Mouse (Mus musculus): ENCODE results near the gene Actn2. TPM values are rescaled to one million over a fixed set of nuclear protein-coding genes. Genes with fewer than 3 reads are reported as not detected.

The Actn2 gene
- polyA plus RNA-seq, 1 experiment, result 0.07 TPM

GRCm38 (mm10) chr13:12305540-12305939 lies 35.0 kb downstream of the Actn2 start:
- no peak overlapping the region for H3ac ChIP-seq (ENCODE audit: control insufficient read depth, insufficient read length, low read depth)
- no peaks in the 10 kb centered on the region for H3K79me3 ChIP-seq (ENCODE audit: low read depth)
- TF ChIP-seq MYOD1 (IDR thresholded peaks at IDR 0.05; ENCODE audit: control insufficient read depth, insufficient read length, low read depth) (no peak), USF1 (IDR thresholded peaks at IDR 0.05; ENCODE audit: low read depth) (no peak), MYOG (IDR thresholded peaks at IDR 0.05; ENCODE audit: control insufficient read depth, extremely low read depth, insufficient read length) (no peak), MAX (IDR thresholded peaks at IDR 0.05) (no peak), FOSL1 (IDR thresholded peaks at IDR 0.05; ENCODE audit: insufficient read depth, low read length, poor library complexity, severe bottlenecking) (no peak), CEBPB (IDR thresholded peaks at IDR 0.05; ENCODE audit: low read depth) (no peak), CTCF (IDR thresholded peaks at IDR 0.05; ENCODE audit: control insufficient read depth, insufficient read depth, insufficient read length) (no peak)
- H3K27me3 ChIP-seq (ENCODE audit: control insufficient read depth, insufficient read depth, insufficient read length), result no peaks in the 10 kb centered on the region
- no peak overlapping the region for H3K4me3 ChIP-seq (ENCODE audit: insufficient read depth, poor library complexity, severe bottlenecking)
- no peaks in the 10 kb centered on the region for H3K36me3 ChIP-seq (ENCODE audit: control insufficient read depth, insufficient read depth)
- no peaks in the 10 kb centered on the region for H3K79me2 ChIP-seq (ENCODE audit: control insufficient read depth, insufficient read depth)

- H3K36me3 ChIP-seq (ENCODE audit: control insufficient read depth, insufficient read depth), result no peaks in the 10 kb centered on the region
- H3K79me2 ChIP-seq (ENCODE audit: control insufficient read depth, insufficient read depth), result no peaks in the 10 kb centered on the region
- H3K4me3 ChIP-seq (ENCODE audit: insufficient read depth, poor library complexity, severe bottlenecking), result no peak overlapping the region
- no peaks in the 10 kb centered on the region for H3K27me3 ChIP-seq (ENCODE audit: control insufficient read depth, insufficient read depth, insufficient read length)
- TF ChIP-seq USF1 (IDR thresholded peaks at IDR 0.05; ENCODE audit: low read depth) (no peak), MAX (IDR thresholded peaks at IDR 0.05) (no peak), CTCF (IDR thresholded peaks at IDR 0.05; ENCODE audit: control insufficient read depth, insufficient read depth, insufficient read length) (no peak), FOSL1 (IDR thresholded peaks at IDR 0.05; ENCODE audit: insufficient read depth, low read length, poor library complexity, severe bottlenecking) (no peak), CEBPB (IDR thresholded peaks at IDR 0.05; ENCODE audit: low read depth) (no peak), MYOG (IDR thresholded peaks at IDR 0.05; ENCODE audit: control insufficient read depth, extremely low read depth, insufficient read length) (no peak), MYOD1 (IDR thresholded peaks at IDR 0.05; ENCODE audit: control insufficient read depth, insufficient read length, low read depth) (no peak)
- H3ac ChIP-seq (ENCODE audit: control insufficient read depth, insufficient read length, low read depth), result no peak overlapping the region
- no peaks in the 10 kb centered on the region for H3K79me3 ChIP-seq (ENCODE audit: low read depth)
Measured at GRCm38 (mm10) chr13:12304991-12305390, 35.6 kb downstream of the Actn2 start.

- H3K79me3 ChIP-seq (ENCODE audit: low read depth), result no peaks in the 10 kb centered on the region
- no peak overlapping the region for H3ac ChIP-seq (ENCODE audit: control insufficient read depth, insufficient read length, low read depth)
- no peaks in the 10 kb centered on the region for H3K27me3 ChIP-seq (ENCODE audit: control insufficient read depth, insufficient read depth, insufficient read length)
- H3K79me2 ChIP-seq (ENCODE audit: control insufficient read depth, insufficient read depth), result no peaks in the 10 kb centered on the region
- H3K36me3 ChIP-seq (ENCODE audit: control insufficient read depth, insufficient read depth), result no peaks in the 10 kb centered on the region
- no peak overlapping the region for H3K4me3 ChIP-seq (ENCODE audit: insufficient read depth, poor library complexity, severe bottlenecking)
- TF ChIP-seq MYOD1 (IDR thresholded peaks at IDR 0.05; ENCODE audit: control insufficient read depth, insufficient read length, low read depth), result no peak
- TF ChIP-seq USF1 (IDR thresholded peaks at IDR 0.05; ENCODE audit: low read depth), result no peak
- TF ChIP-seq CTCF (IDR thresholded peaks at IDR 0.05; ENCODE audit: control insufficient read depth, insufficient read depth, insufficient read length), result no peak
- no peak for TF ChIP-seq FOSL1 (IDR thresholded peaks at IDR 0.05; ENCODE audit: insufficient read depth, low read length, poor library complexity, severe bottlenecking)
- no peak for TF ChIP-seq MAX (IDR thresholded peaks at IDR 0.05)
- TF ChIP-seq CEBPB (IDR thresholded peaks at IDR 0.05; ENCODE audit: low read depth), result no peak
- TF ChIP-seq MYOG (IDR thresholded peaks at IDR 0.05; ENCODE audit: control insufficient read depth, extremely low read depth, insufficient read length), result no peak
Measured at GRCm38 (mm10) chr13:12297777-12298176, 42.8 kb downstream of the Actn2 start.

GRCm38 (mm10) chr13:12296701-12297100 lies 43.9 kb downstream of the Actn2 start:
- no peaks in the 10 kb centered on the region for H3K27me3 ChIP-seq (ENCODE audit: control insufficient read depth, insufficient read depth, insufficient read length)
- no peaks in the 10 kb centered on the region for H3K36me3 ChIP-seq (ENCODE audit: control insufficient read depth, insufficient read depth)
- TF ChIP-seq CTCF (IDR thresholded peaks at IDR 0.05; ENCODE audit: control insufficient read depth, insufficient read depth, insufficient read length) (no peak), MYOD1 (IDR thresholded peaks at IDR 0.05; ENCODE audit: control insufficient read depth, insufficient read length, low read depth) (no peak), MAX (IDR thresholded peaks at IDR 0.05) (no peak), FOSL1 (IDR thresholded peaks at IDR 0.05; ENCODE audit: insufficient read depth, low read length, poor library complexity, severe bottlenecking) (no peak), MYOG (IDR thresholded peaks at IDR 0.05; ENCODE audit: control insufficient read depth, extremely low read depth, insufficient read length) (no peak), USF1 (IDR thresholded peaks at IDR 0.05; ENCODE audit: low read depth) (no peak)
- no peak overlapping the region for H3ac ChIP-seq (ENCODE audit: control insufficient read depth, insufficient read length, low read depth)
- no peaks in the 10 kb centered on the region for H3K79me3 ChIP-seq (ENCODE audit: low read depth)
- H3K4me3 ChIP-seq (ENCODE audit: insufficient read depth, poor library complexity, severe bottlenecking), result no peak overlapping the region
- no peaks in the 10 kb centered on the region for H3K79me2 ChIP-seq (ENCODE audit: control insufficient read depth, insufficient read depth)

- Histone ChIP-seq H3ac (ENCODE audit: control insufficient read depth, insufficient read length, low read depth) (no peak overlapping the region), H3K27me3 (ENCODE audit: control insufficient read depth, insufficient read depth, insufficient read length) (no peaks in the 10 kb centered on the region), H3K79me2 (ENCODE audit: control insufficient read depth, insufficient read depth) (no peaks in the 10 kb centered on the region), H3K4me3 (ENCODE audit: insufficient read depth, poor library complexity, severe bottlenecking) (no peak overlapping the region), H3K79me3 (ENCODE audit: low read depth) (no peaks in the 10 kb centered on the region), H3K36me3 (ENCODE audit: control insufficient read depth, insufficient read depth) (no peaks in the 10 kb centered on the region)
- TF ChIP-seq USF1 (IDR thresholded peaks at IDR 0.05; ENCODE audit: low read depth) (no peak), CEBPB (IDR thresholded peaks at IDR 0.05; ENCODE audit: low read depth) (no peak), CTCF (IDR thresholded peaks at IDR 0.05; ENCODE audit: control insufficient read depth, insufficient read depth, insufficient read length) (no peak), FOSL1 (IDR thresholded peaks at IDR 0.05; ENCODE audit: insufficient read depth, low read length, poor library complexity, severe bottlenecking) (no peak), MYOD1 (IDR thresholded peaks at IDR 0.05; ENCODE audit: control insufficient read depth, insufficient read length, low read depth) (no peak), MYOG (IDR thresholded peaks at IDR 0.05; ENCODE audit: control insufficient read depth, extremely low read depth, insufficient read length) (no peak)
Measured at GRCm38 (mm10) chr13:12293810-12294209, 46.8 kb downstream of the Actn2 start.

GRCm38 (mm10) chr13:12290700-12291099 lies 49.9 kb downstream of the Actn2 start:
- H3K27me3 ChIP-seq (ENCODE audit: control insufficient read depth, insufficient read depth, insufficient read length), result no peaks in the 10 kb centered on the region
- TF ChIP-seq CTCF (IDR thresholded peaks at IDR 0.05; ENCODE audit: control insufficient read depth, insufficient read depth, insufficient read length) (no peak), MAX (IDR thresholded peaks at IDR 0.05) (no peak), FOSL1 (IDR thresholded peaks at IDR 0.05; ENCODE audit: insufficient read depth, low read length, poor library complexity, severe bottlenecking) (no peak), USF1 (IDR thresholded peaks at IDR 0.05; ENCODE audit: low read depth) (no peak), MYOD1 (IDR thresholded peaks at IDR 0.05; ENCODE audit: control insufficient read depth, insufficient read length, low read depth) (no peak), MYOG (IDR thresholded peaks at IDR 0.05; ENCODE audit: control insufficient read depth, extremely low read depth, insufficient read length) (no peak), CEBPB (IDR thresholded peaks at IDR 0.05; ENCODE audit: low read depth) (no peak)
- H3K79me2 ChIP-seq (ENCODE audit: control insufficient read depth, insufficient read depth), result no peaks in the 10 kb centered on the region

More at GRCm38 (mm10) chr13:12290700-12291099, 49.9 kb downstream of the Actn2 start:
- Histone ChIP-seq H3K4me3 (ENCODE audit: insufficient read depth, poor library complexity, severe bottlenecking) (no peak overlapping the region), H3K79me3 (ENCODE audit: low read depth) (no peaks in the 10 kb centered on the region), H3ac (ENCODE audit: control insufficient read depth, insufficient read length, low read depth) (no peak overlapping the region), H3K36me3 (ENCODE audit: control insufficient read depth, insufficient read depth) (no peaks in the 10 kb centered on the region)

Measured in C2C12 (cell line).